Mouse (Mus musculus) kidney, embryonic 15.5 days (tissue): ENCODE results near the gene Myl3. TPM values are rescaled to one million over a fixed set of nuclear protein-coding genes. Genes with fewer than 3 reads are reported as not detected.

Experiments
- ATAC-seq: fragments of 200-750 bp; cut with Nextera tagmentation; replicated peaks from 2 replicates; pipeline ENCODE4 v1.8.0; 2017; ENCODE audit warnings: moderate TSS enrichment; ENCODE audit not compliant: low FRiP score
- H3K27ac ChIP-seq: fragments of 300-500 bp; sonication (generic); 2 replicates; pipeline ENCODE4 v1.5.1; 2015; ENCODE audit warnings: mild to moderate bottlenecking, inconsistent platforms
- H3K27me3 ChIP-seq: fragments of 300-500 bp; sonication (generic); 2 replicates; pipeline ENCODE4 v1.6.1; 2015; ENCODE audit warnings: inconsistent platforms
- H3K36me3 ChIP-seq: fragments of 300-500 bp; sonication (generic); 2 replicates; pipeline ENCODE4 v1.6.1; 2015; ENCODE audit warnings: inconsistent platforms
- H3K4me1 ChIP-seq: fragments of 300-500 bp; sonication (generic); 2 replicates; pipeline ENCODE4 v1.6.1; 2015; ENCODE audit warnings: inconsistent platforms
- H3K4me2 ChIP-seq: fragments of 300-500 bp; sonication (generic); 2 replicates; pipeline ENCODE4 v1.6.1; 2015; ENCODE audit warnings: moderate library complexity, mild to moderate bottlenecking, inconsistent platforms
- H3K4me3 ChIP-seq: fragments of 300-500 bp; sonication (generic); replicated peaks from 2 replicates; pipeline ENCODE4 v1.5.1; 2015; ENCODE audit warnings: mild to moderate bottlenecking, inconsistent platforms
- H3K9ac ChIP-seq: fragments of 300-500 bp; sonication (generic); 2 replicates; pipeline ENCODE4 v1.6.1; 2015; ENCODE audit warnings: mild to moderate bottlenecking, inconsistent platforms
- H3K9me3 ChIP-seq: fragments of 300-500 bp; sonication (generic); replicated peaks from 2 replicates; pipeline ENCODE4 v1.6.1; 2016; ENCODE audit warnings: inconsistent platforms
- WGBS: fragments of 180-500 bp; shearing (Covaris S2); methylation state at CpG from one replicate; pipeline ENCODE4 v1.1.7; 2015; ENCODE audit warnings: mixed read lengths; 5-methylcytosine and 5-hydroxymethylcytosine counted together
- polyA plus RNA-seq: library from polyadenylated mRNA; unstranded; fragments of >200 nt; fragmentation: Nextera tagmentation; extraction: Ambion mirVana; gene quantifications from 2 replicates; pipeline ENCODE4 v1.2.1, GENCODE M21; 2015

The Myl3 gene
- polyA plus RNA-seq, 1 experiment from 2014 or later: 1.8 TPM

DNA sequence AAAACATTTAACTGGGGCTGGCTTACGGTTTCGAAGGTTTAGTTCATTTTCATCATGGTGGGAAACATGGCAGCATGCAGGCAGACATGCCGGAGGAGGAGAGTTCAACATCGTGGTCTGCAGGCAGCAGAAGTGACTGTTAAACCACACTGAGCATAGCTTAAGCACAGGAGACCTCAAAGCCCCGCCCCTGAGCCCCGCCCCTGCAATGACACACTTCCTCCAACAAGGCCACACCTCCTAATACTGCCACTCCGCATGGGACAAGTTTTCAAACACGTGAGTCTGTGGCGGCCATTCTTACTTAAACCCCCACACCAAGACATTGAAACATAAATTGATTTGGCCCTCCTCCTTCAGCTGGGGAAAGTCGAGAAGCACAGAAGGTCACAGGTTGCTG is 55.4 kb downstream of the Myl3 start:
- H3K9ac ChIP-seq: no peak overlapping the region
- H3K4me2 ChIP-seq: no peak overlapping the region
- H3K9me3 ChIP-seq: no peaks in the 10 kb centered on the region
- H3K27ac ChIP-seq: no peak overlapping the region
- H3K4me1 ChIP-seq: no peaks in the 10 kb centered on the region
- ATAC-seq: no peak
- H3K36me3 ChIP-seq: no peaks in the 10 kb centered on the region
- no peaks in the 10 kb centered on the region for H3K27me3 ChIP-seq
- H3K4me3 ChIP-seq: no peak overlapping the region
- 81% methylated on average over 10 of the region's 10 CpGs for WGBS

DNA sequence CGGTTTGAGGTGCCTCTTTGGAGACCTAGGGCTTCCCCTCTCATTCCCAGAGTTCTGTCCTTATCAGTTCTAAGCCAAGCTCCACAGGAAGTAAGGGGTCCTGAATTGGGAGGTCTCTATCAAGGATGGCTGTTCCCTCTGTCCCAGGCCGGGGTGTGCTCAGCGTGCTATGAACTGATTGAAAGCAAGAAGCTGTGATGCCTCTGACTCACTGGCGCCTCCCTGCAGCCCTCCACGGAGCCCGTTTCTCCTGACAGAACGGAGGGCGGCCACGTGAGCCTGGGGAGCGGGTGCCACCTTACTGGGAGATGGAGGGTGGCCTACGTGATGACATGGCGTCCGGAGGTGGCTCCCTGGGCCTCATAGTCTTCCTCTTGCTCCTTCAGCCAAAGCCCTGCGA is 56.2 kb downstream of the Myl3 start, which contains the start of gene Prss42:
Prss42 (plus strand) TSS at position 301 of the 400 bp plus-strand sequence.
- H3K27ac ChIP-seq: no peak within 1 kb of the TSS
- no peaks in the 10 kb centered on the region for H3K4me1 ChIP-seq
- no peak within 1 kb of the TSS for H3K9ac ChIP-seq
- WGBS: 95% methylated on average over 14 of the region's 14 CpGs
- H3K36me3 ChIP-seq: no peaks in the 10 kb centered on the region
- H3K4me3 ChIP-seq: no peak within 1 kb of the TSS
- no peaks in the 10 kb centered on the region for H3K27me3 ChIP-seq
- no peaks in the 10 kb centered on the region for H3K9me3 ChIP-seq
- H3K4me2 ChIP-seq: no peak within 1 kb of the TSS
- no peak for ATAC-seq

- Histone ChIP-seq H3K27me3 (no peaks in the 10 kb centered on the region), H3K4me3 (no peak overlapping the region), H3K27ac (no peak overlapping the region), H3K36me3 (no peaks in the 10 kb centered on the region), H3K4me1 (no peaks in the 10 kb centered on the region), H3K9me3 (no peaks in the 10 kb centered on the region), H3K4me2 (no peak overlapping the region), H3K9ac (no peak overlapping the region)
- no peak for ATAC-seq
- WGBS: 92% methylated on average over 8 of the region's 8 CpGs
Observed at GRCm38 (mm10) chr9:110800834-110801479, 59.3 kb downstream of the Myl3 start.

DNA sequence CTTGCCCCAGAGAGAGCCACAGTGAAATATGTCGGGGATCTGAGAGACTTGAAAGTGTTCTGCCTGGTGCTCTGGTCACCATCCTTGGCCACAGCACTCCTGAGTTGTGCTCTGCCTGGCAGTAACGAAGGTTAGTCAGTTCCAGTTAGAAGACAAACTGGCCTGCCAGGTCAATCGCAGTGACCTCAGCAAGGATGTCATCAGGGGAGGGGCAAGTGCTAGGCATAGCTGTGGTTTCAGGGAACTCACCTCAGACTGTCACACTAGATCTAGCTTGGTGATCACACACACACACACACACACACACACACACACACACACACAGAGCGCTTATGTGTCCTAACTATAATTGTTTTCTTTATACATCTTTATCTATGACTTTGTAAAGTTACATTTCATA is 61.6 kb downstream of the Myl3 start:
- no peak overlapping the region for H3K4me3 ChIP-seq
- no peak overlapping the region for H3K9ac ChIP-seq
- no peak for ATAC-seq
- H3K9me3 ChIP-seq: no peaks in the 10 kb centered on the region
- no peak overlapping the region for H3K27ac ChIP-seq
- no peak overlapping the region for H3K4me2 ChIP-seq
- no peaks in the 10 kb centered on the region for H3K4me1 ChIP-seq
- no peaks in the 10 kb centered on the region for H3K36me3 ChIP-seq
- WGBS: 59% methylated on average over 4 of the region's 4 CpGs
- no peaks in the 10 kb centered on the region for H3K27me3 ChIP-seq

- Histone ChIP-seq H3K9me3 (no peaks in the 10 kb centered on the region), H3K4me1 (no peaks in the 10 kb centered on the region), H3K27ac (no peak overlapping the region), H3K4me3 (no peak overlapping the region), H3K9ac (no peak overlapping the region), H3K36me3 (no peaks in the 10 kb centered on the region), H3K27me3 (no peaks in the 10 kb centered on the region), H3K4me2 (no peak overlapping the region)
- WGBS: 79% methylated on average over 4 of the region's 4 CpGs
- no peak for ATAC-seq
Observed at GRCm38 (mm10) chr9:110810051-110810450, 68.4 kb downstream of the Myl3 start.

- Histone ChIP-seq H3K4me3 (no peak within 1 kb of the TSS), H3K36me3 (no peaks in the 10 kb centered on the region), H3K9me3 (no peaks in the 10 kb centered on the region), H3K4me1 (no peaks in the 10 kb centered on the region), H3K9ac (no peak within 1 kb of the TSS), H3K27ac (no peak within 1 kb of the TSS), H3K27me3 (no peaks in the 10 kb centered on the region), H3K4me2 (no peak within 1 kb of the TSS)
- no peak for ATAC-seq
- WGBS: 62% methylated on average over 18 of the region's 18 CpGs
Observed at GRCm38 (mm10) chr9:110813789-110814188, 72.1 kb downstream of the Myl3 start, which contains the start of gene Prss44. TSS of gene Prss44 (plus strand) at chr9:110813994.

Other genes starting within 250 kb of the Myl3 start
- 33.8 and 36.2 TPM in 2 replicates for gene Setd2, start 209.3 kb upstream of the Myl3 start, polyA plus RNA-seq
- gene Nradd, start 117.4 kb upstream of the Myl3 start, polyA plus RNA-seq: 55.2 and 56.4 TPM in 2 replicates
- gene Nbeal2, start 87.7 kb upstream of the Myl3 start, polyA plus RNA-seq: 3.7 and 5.5 TPM in 2 replicates
- gene Ccdc12, start 85.4 kb upstream of the Myl3 start, polyA plus RNA-seq: 151 and 157 TPM in 2 replicates
- 67.1 and 70.1 TPM in 2 replicates for gene Pth1r, start 5.3 kb downstream of the Myl3 start, polyA plus RNA-seq
- gene Prss42, start 56.3 kb downstream of the Myl3 start, polyA plus RNA-seq: not detected in 2 replicates
- gene Prss44, start 72.1 kb downstream of the Myl3 start, polyA plus RNA-seq: not detected in 2 replicates
- not detected in 2 replicates for gene Prss43, start 84.8 kb downstream of the Myl3 start, polyA plus RNA-seq
- not detected in 2 replicates for gene Prss45, start 92.7 kb downstream of the Myl3 start, polyA plus RNA-seq
- gene Prss46, start 102.6 kb downstream of the Myl3 start, polyA plus RNA-seq: 0.13 TPM in 1 of 2 replicates, not detected in the other
- 0.40 and 0.90 TPM in 2 replicates for gene Prss50, start 116.1 kb downstream of the Myl3 start, polyA plus RNA-seq
- gene Als2cl, start 138.0 kb downstream of the Myl3 start, polyA plus RNA-seq: 4.1 and 5.3 TPM in 2 replicates
- gene Tmie, start 138.3 kb downstream of the Myl3 start, polyA plus RNA-seq: 1.3 and 1.8 TPM in 2 replicates
- gene Fam240a, start 175.0 kb downstream of the Myl3 start, polyA plus RNA-seq: not detected in 2 replicates
- not detected in 2 replicates for gene Tdgf1, start 204.3 kb downstream of the Myl3 start, polyA plus RNA-seq
- gene Lrrc2, start 209.7 kb downstream of the Myl3 start, polyA plus RNA-seq: 0.21 and 0.30 TPM in 2 replicates
- gene Rtp3, start 248.7 kb downstream of the Myl3 start, polyA plus RNA-seq: 0.86 and 1.0 TPM in 2 replicates